Mouse (Mus musculus): ENCODE measurements around the gene Atp12a.

Atp12a gene

DNA sequence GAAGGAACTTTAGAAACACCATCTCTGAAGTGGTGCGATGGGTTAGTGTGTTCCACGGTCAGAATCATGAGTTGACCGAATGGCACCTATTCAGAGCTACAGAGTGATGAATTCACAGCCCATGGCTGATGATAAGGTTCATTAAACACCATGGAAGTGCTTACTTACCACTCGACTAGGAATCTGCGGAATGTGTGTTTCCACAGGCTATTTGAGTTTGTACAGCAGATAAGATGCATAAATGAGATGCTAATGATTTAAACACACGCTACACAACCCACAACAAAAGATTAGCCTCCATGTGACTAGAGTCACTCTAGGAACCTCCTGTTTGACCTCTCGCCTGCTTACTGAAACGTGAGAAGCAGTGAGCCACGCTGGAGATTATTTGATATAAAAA is 14.5 kb downstream of the Atp12a start:
- no peak for DNase-seq

GRCm38 (mm10) chr14:56382366-56382765 is 17.5 kb downstream of the Atp12a start:
- no peak for DNase-seq

DNA sequence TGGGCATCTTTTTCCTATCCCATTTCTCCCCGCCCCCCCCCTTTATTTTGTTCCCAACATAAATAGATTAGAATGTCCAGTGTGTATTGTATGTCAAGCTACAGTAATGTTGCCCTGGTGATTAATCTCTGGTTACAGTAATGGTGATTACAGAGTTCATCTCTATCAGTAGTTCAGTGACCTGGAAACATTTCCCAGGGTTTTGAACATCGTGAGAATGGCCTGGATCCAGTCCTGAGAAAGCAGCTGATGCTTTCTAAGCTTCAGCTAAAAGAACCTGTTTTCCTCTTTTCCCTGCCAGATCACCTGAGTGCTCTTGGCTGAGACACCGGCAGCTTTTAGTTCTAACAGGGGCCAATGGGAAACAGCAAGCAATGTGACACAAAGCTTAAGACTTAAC is 25.4 kb downstream of the Atp12a start:
- no peak for DNase-seq

- no peak for DNase-seq
Measured at GRCm38 (mm10) chr14:56393704-56394312, 28.9 kb downstream of the Atp12a start.

GRCm38 (mm10) chr14:56398001-56398400 is 33.1 kb downstream of the Atp12a start:
- DNase-seq = peak; percentile 60

GRCm38 (mm10) chr14:56402311-56403071 is 37.6 kb downstream of the Atp12a start, which contains the start of gene Rnf17:
Gene Rnf17, plus strand, starts transcription at chr14:56402581.
- no peak for DNase-seq

GRCm38 (mm10) chr14:56403072-56403375 is 38.2 kb downstream of the Atp12a start:
- no peak for DNase-seq
